Mouse (Mus musculus) ES-E14 (cell line): ENCODE data around the gene 6430550D23Rik.

Experiments
- CHD2 ChIP-seq: IDR thresholded peaks from 2 replicates; pipeline ENCODE4 v1.6.1; 2014; ENCODE audit warnings: mild to moderate bottlenecking, low read depth, low read length, inconsistent platforms
- HCFC1 ChIP-seq: IDR thresholded peaks from 2 replicates; pipeline ENCODE4 v1.6.1; 2012; ENCODE audit warnings: low read length, inconsistent platforms, borderline replicate concordance; ENCODE audit not compliant: insufficient read depth
- MAFK ChIP-seq: IDR thresholded peaks from 2 replicates; pipeline ENCODE4 v1.6.1; 2014; ENCODE audit warnings: mild to moderate bottlenecking, low read depth, low read length, inconsistent platforms; ENCODE audit not compliant: insufficient read depth
- ZC3H11A ChIP-seq: IDR thresholded peaks from 2 replicates; pipeline ENCODE4 v1.6.1; 2012; ENCODE audit warnings: low read depth, mild to moderate bottlenecking, inconsistent platforms, low read length, borderline replicate concordance
- ZNF384 ChIP-seq: IDR thresholded peaks from 2 replicates; pipeline ENCODE4 v1.6.1; 2012; ENCODE audit warnings: low read depth, low read length, inconsistent platforms

GRCm38 (mm10) chr2:155962991-155963390 lies 44.8 kb downstream of the 6430550D23Rik start:
- no peak for TF ChIP-seq ZNF384
- no peak for TF ChIP-seq HCFC1
- no peak for TF ChIP-seq MAFK
- no peak for TF ChIP-seq CHD2
- no peak for TF ChIP-seq ZC3H11A
